Mouse (Mus musculus): ENCODE measurements around the gene Slain1.

DNA sequence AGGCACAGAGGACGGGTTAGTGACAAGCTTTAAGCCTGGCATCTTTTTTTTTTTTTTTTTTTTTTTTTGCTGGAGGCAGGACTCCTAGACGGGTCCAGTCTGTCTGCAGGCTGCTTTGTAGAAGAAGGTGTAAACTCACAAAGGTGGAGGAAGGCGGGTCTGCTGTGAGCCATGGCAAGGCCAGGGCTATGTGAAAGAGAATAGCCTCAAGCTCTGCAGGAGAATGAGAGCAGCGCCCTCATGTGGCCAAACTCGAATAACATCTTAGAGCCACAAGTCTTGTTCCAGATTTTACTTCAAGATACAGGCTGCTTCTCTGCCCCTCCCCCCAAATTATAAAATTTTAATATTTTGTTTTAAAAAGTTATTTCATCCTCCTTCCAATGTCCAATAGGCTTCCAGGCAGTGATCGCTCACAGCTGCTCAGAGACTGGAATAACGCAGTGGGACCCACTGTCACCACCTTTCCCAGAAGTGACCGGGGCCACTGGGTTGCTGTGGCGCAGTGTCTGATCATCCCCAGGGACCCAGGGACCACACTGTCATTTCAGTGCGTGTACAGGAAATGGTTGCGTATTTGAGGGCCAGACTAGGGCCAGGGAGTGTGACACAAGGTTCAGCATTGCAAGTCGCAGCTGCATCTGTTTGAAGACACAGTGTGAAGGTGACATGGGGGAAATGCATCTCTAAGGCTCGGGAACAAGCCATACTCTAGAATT is 70.8 kb downstream of the Slain1 start:
- TF ChIP-seq GATA1 (IDR thresholded peaks at IDR 0.05; ENCODE audit: low read length) (no peak), TAL1 (IDR thresholded peaks at IDR 0.05; ENCODE audit: low read length) (no peak)
